Mouse (Mus musculus) kidney, postnatal 25 days (tissue): ENCODE results near the gene Agtr1a.

Source experiments
- DNase-seq, 2 experiments: peaks; one replicate each; pipeline ENCODE4 v3.0.0; 2021; ENCODE audit warnings: mixed read lengths in 2 of 2

Agtr1a gene

GRCm38 (mm10) chr13:30336148-30336801 is at the start of gene Agtr1a:
Gene Agtr1a, plus strand, starts transcription at chr13:30336441.
- peak; percentile 70 to 80 for DNase-seq

GRCm38 (mm10) chr13:30310221-30310620 is 26.0 kb upstream of the Agtr1a start:
- DNase-seq: no peak

GRCm38 (mm10) chr13:30324669-30325346 is 11.4 kb upstream of the Agtr1a start:
- DNase-seq: no peak

- no peak for DNase-seq
Observed at GRCm38 (mm10) chr13:30331061-30331460, 5.2 kb upstream of the Agtr1a start.

GRCm38 (mm10) chr13:30331851-30332250 is 4.4 kb upstream of the Agtr1a start:
- DNase-seq: no peak

- no peak for DNase-seq
Observed at GRCm38 (mm10) chr13:30332581-30332980, 3.7 kb upstream of the Agtr1a start.

- no peak for DNase-seq
Observed at GRCm38 (mm10) chr13:30334667-30335066, 1.6 kb upstream of the Agtr1a start.

- DNase-seq: peak in 1 of 2 experiments; percentile 33
Observed at GRCm38 (mm10) chr13:30336913-30337312, 672 bp downstream of the Agtr1a start.

GRCm38 (mm10) chr13:30337646-30338045 is 1.4 kb downstream of the Agtr1a start:
- DNase-seq: no peak

GRCm38 (mm10) chr13:30338576-30338975 is 2.3 kb downstream of the Agtr1a start:
- DNase-seq: peak in 1 of 2 experiments; percentile 10

GRCm38 (mm10) chr13:30339927-30340326 is 3.7 kb downstream of the Agtr1a start:
- DNase-seq: peak in 1 of 2 experiments; percentile 51

- DNase-seq: no peak
Observed at GRCm38 (mm10) chr13:30341987-30342898, 6.0 kb downstream of the Agtr1a start.

- DNase-seq: no peak
Observed at GRCm38 (mm10) chr13:30345427-30345913, 9.2 kb downstream of the Agtr1a start.

GRCm38 (mm10) chr13:30346881-30347280 is 10.6 kb downstream of the Agtr1a start:
- DNase-seq: no peak

GRCm38 (mm10) chr13:30348306-30348705 is 12.1 kb downstream of the Agtr1a start:
- DNase-seq: no peak

- no peak for DNase-seq
Observed at GRCm38 (mm10) chr13:30351966-30352365, 15.7 kb downstream of the Agtr1a start.

GRCm38 (mm10) chr13:30354991-30355580 is 18.8 kb downstream of the Agtr1a start:
- no peak for DNase-seq

GRCm38 (mm10) chr13:30355979-30356378 is 19.7 kb downstream of the Agtr1a start:
- no peak for DNase-seq

- peak in 1 of 2 experiments; percentile 27 for DNase-seq
Observed at GRCm38 (mm10) chr13:30358456-30359168, 22.4 kb downstream of the Agtr1a start.

GRCm38 (mm10) chr13:30359886-30360285 is 23.6 kb downstream of the Agtr1a start:
- DNase-seq: no peak

GRCm38 (mm10) chr13:30361002-30361401 is 24.8 kb downstream of the Agtr1a start:
- DNase-seq: peak; percentile 41 to 70

- DNase-seq: no peak
Observed at GRCm38 (mm10) chr13:30362048-30362447, 25.8 kb downstream of the Agtr1a start.
